Mouse (Mus musculus) heart, adult 2 months (tissue): ENCODE data around the gene Zfp704. TPM values are rescaled to one million over a fixed set of nuclear protein-coding genes. Genes with fewer than 3 reads are reported as not detected.

Source experiments
- DNase-seq, 2 experiments: peaks; one replicate each; pipeline ENCODE4 v3.0.0; 2021
- H3K27ac ChIP-seq: fragments of 200-600 bp; 2 replicates; pipeline ENCODE4 v1.8.1; 2022
- H3K27me3 ChIP-seq: fragments of 200-500 bp; 2 replicates; pipeline ENCODE4 v1.6.1; 2012; ENCODE audit warnings: mild to moderate bottlenecking, low read length, inconsistent platforms, mixed read lengths; ENCODE audit not compliant: control insufficient read depth, insufficient read depth
- H3K36me3 ChIP-seq: fragments of 200-500 bp; 2 replicates; pipeline ENCODE4 v1.6.1; 2012; ENCODE audit warnings: low read length, inconsistent platforms; ENCODE audit not compliant: control insufficient read depth, insufficient read depth
- H3K4me1 ChIP-seq: fragments of 200-500 bp; 2 replicates; pipeline ENCODE4 v1.6.1; 2011; ENCODE audit warnings: low read length; ENCODE audit not compliant: control insufficient read depth, insufficient read depth
- H3K4me3 ChIP-seq: fragments of 200-600 bp; 2 replicates; pipeline ENCODE4 v1.8.1; 2022
- H3K79me2 ChIP-seq: fragments of 200-500 bp; replicated peaks from 2 replicates; pipeline ENCODE4 v1.6.1; 2012; ENCODE audit warnings: mild to moderate bottlenecking, inconsistent platforms, low read length, moderate library complexity, mixed read lengths; ENCODE audit not compliant: control insufficient read depth, insufficient read depth
- H3K9ac ChIP-seq: fragments of 200-500 bp; 2 replicates; pipeline ENCODE4 v1.6.1; 2012; ENCODE audit warnings: low read depth, mild to moderate bottlenecking, control low read depth, inconsistent platforms, low read length, mixed read lengths
- CTCF ChIP-seq: fragments of 200-600 bp; IDR thresholded peaks from 2 replicates; pipeline ENCODE4 v1.8.1; 2022; ENCODE audit warnings: antibody characterized with exemption, mild to moderate bottlenecking, moderate library complexity
- EP300 ChIP-seq: fragments of 200-500 bp; IDR thresholded peaks from 2 replicates; pipeline ENCODE4 v1.6.1; 2011; ENCODE audit warnings: low read depth, low read length, control low read depth; ENCODE audit not compliant: insufficient read depth
- POLR2A ChIP-seq: fragments of 200-500 bp; IDR thresholded peaks from 2 replicates; pipeline ENCODE4 v1.6.1; 2011; ENCODE audit warnings: mild to moderate bottlenecking, low read depth, low read length, control low read depth; ENCODE audit not compliant: insufficient read depth
- WGBS: fragments of 180-500 bp; shearing (Covaris S2); methylation state at CpG from one replicate; pipeline ENCODE4 v1.1.7; 2018; 5-methylcytosine and 5-hydroxymethylcytosine counted together
- intact Hi-C: fragments of 180-260 bp; cut with DNase I; formaldehyde crosslinking; loops from one replicate; pipeline ENCODE4 v1.15.1; 2025
- polyA plus RNA-seq: library from polyadenylated mRNA; depleted of rRNA; stranded (reverse); fragments of >200 nt; gene quantifications from 2 replicates; pipeline ENCODE4 v1.2.3, GENCODE M21; 2012
- total RNA-seq, 2 experiments: library from RNA; stranded (reverse); gene quantifications; 2 replicates each; pipeline ENCODE4 v1.2.3; 2021

Zfp704 gene
- total and polyA plus RNA-seq, 3 experiments: 3.3 to 14.2 (median 13.4) TPM

GRCm38 (mm10) chr3:9400201-9400885 lies 209.5 kb downstream of the Zfp704 start:
- Histone ChIP-seq H3K27ac (peak overlapping the region; percentile 31; the same call in 1 of the 2 replicates), H3K27me3 (no peaks in the 10 kb centered on the region), H3K4me3 (no peak overlapping the region), H3K79me2 (no peaks in the 10 kb centered on the region), H3K4me1 (peaks cover 6% of the 10 kb centered on the region), H3K36me3 (no peaks in the 10 kb centered on the region; the same call in none of the 2 replicates), H3K9ac (0 out of 2 replicates have a peak overlapping the region, but pooled peaks have one; percentile 45)
- TF ChIP-seq POLR2A: no peak
- TF ChIP-seq CTCF: peak; percentile 78
- no peak for DNase-seq
- intact Hi-C loops: loop anchor here (1.0 to 10.0 kb wide), 6 partner anchors 40 to 544 kb away; partner anchors contain the start of gene Zfp704
- WGBS: 14% methylated on average over 3 of the region's 3 CpGs

DNA sequence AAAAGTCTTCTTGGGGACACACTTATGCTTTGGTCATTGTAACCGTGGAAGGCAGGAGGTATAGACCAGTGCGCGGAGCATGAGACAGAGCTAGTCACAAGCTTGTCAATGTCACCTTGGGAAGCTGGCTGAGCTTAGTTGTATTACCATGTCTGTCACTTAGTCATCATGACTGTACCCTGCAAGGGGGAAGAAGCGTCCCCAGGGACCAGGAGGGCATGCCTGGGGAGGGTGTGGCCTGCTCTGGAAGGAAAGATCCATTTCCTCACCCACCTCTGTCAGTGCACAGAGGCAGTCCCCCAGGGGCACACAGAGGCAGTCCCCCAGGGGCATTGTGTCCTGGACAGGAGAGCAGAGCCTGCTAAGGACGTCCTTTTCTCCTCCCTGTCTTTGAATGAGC lies 211.6 kb downstream of the Zfp704 start:
- no peak overlapping the region for H3K27ac ChIP-seq
- TF ChIP-seq POLR2A: no peak
- TF ChIP-seq EP300: no peak
- TF ChIP-seq CTCF: no peak
- H3K36me3 ChIP-seq: no peaks in the 10 kb centered on the region; the same call in none of the 2 replicates
- no peaks in the 10 kb centered on the region for H3K79me2 ChIP-seq
- H3K4me1 ChIP-seq: peaks cover 5% of the 10 kb centered on the region
- no peak overlapping the region for H3K4me3 ChIP-seq
- H3K9ac ChIP-seq: no peak overlapping the region
- DNase-seq: no peak
- 54% methylated on average over 5 of the region's 5 CpGs for WGBS
- no peaks in the 10 kb centered on the region for H3K27me3 ChIP-seq
- intact Hi-C loops: no loop called here
